Mouse (Mus musculus): Measurements from ENCODE around the gene Cnih4. TPM values are rescaled to one million over a fixed set of nuclear protein-coding genes. Genes with fewer than 3 reads are reported as not detected.
A peak's percentile ranks its signal among the peaks of the same experiment; 100 is the strongest.

Gene Cnih4
- total RNA-seq (2021) = 10 to 100 TPM; 48.9 to 52.2 TPM

- intact Hi-C loops (cut with DNase I) = no loop called here
Measured at GRCm38 (mm10) chr1:181143950-181144836, at the start of gene Cnih4, which contains the start of gene Nvl. Gene Cnih4 (plus strand): TSS chr1:181144693. Gene Nvl (minus strand): TSS chr1:181144204.

DNA sequence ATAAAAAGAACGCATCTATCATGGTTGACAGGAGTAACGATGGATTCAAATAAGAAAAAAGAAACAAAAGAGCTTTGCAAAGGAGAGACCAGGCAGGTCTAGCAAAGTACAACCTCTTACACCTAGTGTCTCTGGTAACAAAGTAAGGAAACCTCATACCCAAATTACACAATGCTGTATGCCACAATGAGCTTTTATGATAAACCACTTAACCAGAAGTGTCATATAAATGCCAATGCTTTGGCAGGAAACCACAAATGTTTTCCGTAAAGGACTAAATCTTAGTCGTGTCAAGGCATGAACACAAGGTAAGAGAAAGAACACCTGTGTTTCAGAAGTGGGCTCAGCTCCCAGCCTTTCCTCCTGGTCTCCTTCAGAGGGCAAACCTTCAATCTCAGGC, 27.4 kb upstream of the Cnih4 start:
- no peak for DNase-seq
- intact Hi-C loops (cut with DNase I) = no loop called here

More at GRCm38 (mm10) chr1:181143950-181144836, at the start of gene Cnih4, which contains the start of gene Nvl:
- DNase-seq = peak; percentile 96

GRCm38 (mm10) chr1:181124145-181124544, 20.3 kb upstream of the Cnih4 start:
- intact Hi-C loops (cut with DNase I) = no loop called here
- no peak for DNase-seq

DNA sequence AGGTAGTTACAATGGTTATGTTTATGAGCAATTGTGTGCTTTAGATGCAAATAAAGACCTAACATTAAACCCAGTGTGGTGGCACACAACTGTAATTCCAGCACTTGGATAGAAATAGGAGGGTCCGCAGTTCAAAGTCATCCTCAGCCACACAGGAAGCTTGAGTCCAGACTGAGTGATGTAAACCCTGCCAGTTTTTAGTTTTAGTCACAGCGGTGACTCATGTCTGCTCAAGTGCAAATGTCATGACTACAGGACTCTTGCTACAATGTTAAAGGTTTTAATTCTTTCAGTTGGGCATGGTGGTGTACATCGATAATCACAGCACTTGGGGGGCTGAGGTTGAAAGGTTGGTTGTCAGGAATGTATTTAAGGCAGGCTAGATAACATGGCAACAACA, 18.6 kb upstream of the Cnih4 start:
- intact Hi-C loops (cut with DNase I) = no loop called here
- DNase-seq = no peak

GRCm38 (mm10) chr1:181126766-181127165, 17.7 kb upstream of the Cnih4 start:
- intact Hi-C loops (cut with DNase I) = no loop called here
- DNase-seq = no peak

- intact Hi-C loops (cut with DNase I) = no loop called here
Measured at GRCm38 (mm10) chr1:181131915-181132314, 12.6 kb upstream of the Cnih4 start.

DNA sequence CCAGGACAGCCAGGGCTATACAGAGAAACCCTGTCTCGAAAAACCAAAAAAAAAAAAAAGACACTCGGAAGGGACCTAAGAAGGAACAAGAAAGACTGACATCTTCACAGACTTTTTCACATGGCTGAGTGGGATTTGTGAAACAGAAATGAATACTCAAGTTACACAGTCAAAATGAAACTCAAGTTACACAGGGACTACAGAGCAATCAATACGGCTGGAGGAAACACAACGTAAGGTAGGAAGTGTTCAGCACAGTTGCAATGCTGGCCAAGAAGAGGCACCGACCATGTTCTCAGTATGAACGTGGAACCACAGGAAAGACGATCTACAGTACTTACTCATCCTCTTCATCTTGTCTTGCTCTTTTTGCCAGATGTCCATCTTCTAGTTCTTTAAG, 5.8 kb upstream of the Cnih4 start:
- DNase-seq = no peak
- intact Hi-C loops (cut with DNase I) = no loop called here

More at GRCm38 (mm10) chr1:181131915-181132314, 12.6 kb upstream of the Cnih4 start:
- no peak for DNase-seq

DNA sequence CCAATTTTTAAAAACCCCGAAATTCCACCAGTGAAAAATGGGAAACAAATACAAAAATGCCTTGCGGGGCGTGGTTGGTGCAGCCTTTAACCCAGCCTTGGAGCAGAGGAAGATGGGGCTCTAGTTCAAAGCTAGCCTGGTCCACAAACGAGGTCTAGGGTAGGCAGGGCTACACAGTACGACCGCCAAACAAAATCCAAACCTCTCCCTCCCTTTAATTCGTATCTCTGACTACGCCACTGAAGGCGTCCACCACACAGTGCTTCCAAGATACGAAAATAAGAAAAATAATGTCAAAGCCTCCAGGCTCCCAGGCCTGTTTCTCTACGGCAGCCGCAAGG, 914 bp upstream of the Cnih4 start:
- intact Hi-C loops (cut with DNase I) = no loop called here
- DNase-seq = no peak

- intact Hi-C loops (cut with DNase I) = no loop called here
- DNase-seq = peak; percentile 12 to 20
Measured at GRCm38 (mm10) chr1:181144966-181145365, 473 bp downstream of the Cnih4 start.

DNA sequence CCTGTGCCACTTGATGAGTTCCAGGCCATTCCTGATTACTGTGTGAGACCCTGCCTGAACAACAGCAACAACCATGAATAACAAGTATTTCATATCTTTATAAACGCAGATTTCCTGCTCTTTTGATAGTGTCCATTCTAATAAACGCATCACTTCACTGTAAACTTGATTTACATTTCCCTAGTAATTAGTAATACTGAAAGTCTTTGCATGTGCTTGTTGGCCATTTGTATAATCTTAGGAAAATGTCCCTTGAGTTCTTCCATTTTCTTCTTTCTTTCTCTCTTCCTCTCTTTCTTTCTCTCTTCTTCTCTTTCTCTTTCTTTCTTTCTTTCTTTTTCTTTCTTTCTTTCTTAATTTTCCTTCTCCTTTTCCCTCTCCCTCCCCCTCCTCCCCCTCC, 1.7 kb downstream of the Cnih4 start:
- intact Hi-C loops (cut with DNase I) = no loop called here
- no peak for DNase-seq

DNA sequence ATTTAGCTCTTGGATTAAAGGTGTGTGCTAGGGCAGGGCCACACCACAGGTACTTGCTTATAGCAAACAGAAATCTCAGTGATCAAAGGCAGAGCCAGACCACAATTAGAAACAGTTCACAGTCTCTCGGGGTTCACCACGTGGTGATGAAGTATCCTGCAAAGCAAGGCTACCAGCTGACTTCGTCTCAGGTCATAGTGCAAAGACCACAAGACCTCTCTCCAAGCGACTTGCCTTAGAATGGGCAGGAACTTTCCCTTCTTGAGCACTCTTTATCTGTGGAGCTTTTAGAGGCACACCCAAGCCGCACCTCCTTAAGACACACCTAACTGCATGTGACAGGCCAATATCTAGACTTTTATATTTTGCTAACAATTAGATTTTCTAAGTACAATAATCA, 4.0 kb downstream of the Cnih4 start:
- DNase-seq = no peak
- intact Hi-C loops (cut with DNase I) = no loop called here

DNA sequence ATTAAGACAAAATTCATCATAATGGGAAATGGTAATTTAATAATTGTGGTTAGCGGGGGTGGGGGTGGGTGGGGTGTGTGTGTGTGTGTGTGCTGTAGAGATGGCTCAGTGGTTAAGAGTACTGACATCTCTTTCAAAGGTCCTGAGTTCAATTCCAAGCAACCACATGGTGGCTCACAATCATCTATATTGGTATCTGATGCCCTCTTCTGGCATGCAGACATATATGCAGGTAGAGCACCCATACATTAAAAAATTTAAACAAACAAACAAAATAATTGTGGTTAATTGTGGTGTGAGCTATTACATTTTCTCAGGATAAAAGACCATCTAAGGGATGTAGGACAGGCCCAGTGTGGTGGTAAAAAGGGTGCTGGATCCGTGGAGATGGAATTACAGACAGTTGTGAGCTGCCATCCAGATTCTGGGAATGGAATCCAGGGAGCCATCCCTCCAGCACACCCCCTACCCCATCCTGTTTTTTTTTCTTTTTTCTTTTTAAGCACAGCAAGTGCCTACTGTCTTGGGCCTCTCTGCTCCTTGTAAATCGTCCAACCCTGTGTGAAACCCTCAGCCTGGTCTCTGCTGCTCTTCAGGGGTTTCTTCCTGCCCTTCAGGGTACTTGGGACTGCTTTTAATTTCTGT, 5.0 kb downstream of the Cnih4 start:
- intact Hi-C loops (cut with DNase I) = no loop called here
- no peak for DNase-seq

DNA sequence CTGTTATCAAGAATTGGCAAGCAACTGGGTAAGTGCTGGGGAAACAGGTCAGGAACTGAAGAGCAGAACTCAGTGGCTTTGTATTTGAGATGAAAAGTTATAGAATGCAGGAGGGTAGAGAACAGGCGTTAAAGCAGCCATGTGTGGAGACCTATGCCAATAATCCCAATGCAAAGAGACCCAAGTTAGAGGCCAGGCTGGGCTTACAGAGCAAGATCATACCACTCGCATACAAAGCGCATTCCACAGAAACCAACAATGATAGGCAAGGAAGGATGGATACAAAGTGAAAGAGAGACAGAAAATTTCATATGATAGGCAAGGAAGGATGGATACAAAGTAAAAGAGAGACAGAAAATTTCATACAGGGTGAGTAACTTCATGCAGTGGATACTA, 5.9 kb downstream of the Cnih4 start:
- intact Hi-C loops (cut with DNase I) = no loop called here
- DNase-seq = no peak

DNA sequence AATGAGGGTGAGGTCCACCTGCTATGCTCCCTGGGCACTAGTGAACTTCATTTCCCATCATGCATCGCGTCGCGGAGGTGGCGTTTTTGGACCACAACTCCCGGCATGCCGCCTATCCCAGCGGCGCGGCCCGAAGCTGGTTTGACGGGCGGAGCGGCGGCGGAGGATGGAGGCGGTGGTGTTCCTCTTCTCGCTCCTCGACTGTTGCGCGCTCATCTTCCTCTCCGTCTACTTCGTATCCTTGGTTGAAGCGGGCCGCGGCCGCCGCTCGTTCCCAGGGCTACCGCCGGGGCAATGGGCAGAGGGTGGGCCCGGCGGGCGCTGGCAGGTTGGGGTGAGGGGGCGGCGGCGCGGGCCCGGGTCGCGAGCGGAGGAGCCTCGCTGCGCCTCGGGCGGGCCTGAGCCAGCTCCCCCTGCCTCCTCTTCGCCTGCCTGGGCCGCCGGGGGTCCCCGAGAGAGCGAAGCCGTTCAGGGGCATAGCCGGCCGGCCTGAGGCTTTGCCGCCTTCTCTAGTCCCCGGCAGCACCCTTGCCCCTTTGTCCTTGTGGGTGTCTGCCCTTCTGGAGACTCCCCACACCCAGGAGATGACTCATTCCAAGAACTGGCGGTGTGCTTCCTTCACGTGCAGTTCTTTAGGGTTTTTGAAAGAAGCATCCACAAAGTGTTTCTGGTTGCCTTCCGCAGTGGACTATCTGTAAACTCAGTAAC, 6.5 kb downstream of the Cnih4 start:
- peak; percentile 94 to 95 for DNase-seq
- intact Hi-C loops (cut with DNase I) = no loop called here

DNA sequence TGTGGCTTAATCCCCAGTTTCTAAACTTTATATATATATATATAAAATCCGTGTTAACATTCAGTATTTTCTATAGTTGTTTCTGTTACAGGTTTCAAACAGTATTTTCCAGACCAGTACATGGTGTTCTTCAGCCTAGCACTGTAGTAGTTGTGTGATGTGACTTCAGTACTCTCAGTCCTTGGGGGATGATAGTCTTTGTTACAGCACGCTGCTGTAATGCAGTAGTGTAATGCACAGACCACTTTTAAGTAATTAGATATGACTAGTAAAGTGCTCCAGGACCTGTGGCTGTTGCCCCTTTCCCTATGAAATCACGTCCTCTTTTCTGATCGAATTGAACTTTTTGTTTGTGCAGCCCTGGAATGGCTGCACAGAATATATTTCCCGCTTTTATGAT, 7.0 kb downstream of the Cnih4 start:
- no peak for DNase-seq
- intact Hi-C loops (cut with DNase I) = no loop called here

DNA sequence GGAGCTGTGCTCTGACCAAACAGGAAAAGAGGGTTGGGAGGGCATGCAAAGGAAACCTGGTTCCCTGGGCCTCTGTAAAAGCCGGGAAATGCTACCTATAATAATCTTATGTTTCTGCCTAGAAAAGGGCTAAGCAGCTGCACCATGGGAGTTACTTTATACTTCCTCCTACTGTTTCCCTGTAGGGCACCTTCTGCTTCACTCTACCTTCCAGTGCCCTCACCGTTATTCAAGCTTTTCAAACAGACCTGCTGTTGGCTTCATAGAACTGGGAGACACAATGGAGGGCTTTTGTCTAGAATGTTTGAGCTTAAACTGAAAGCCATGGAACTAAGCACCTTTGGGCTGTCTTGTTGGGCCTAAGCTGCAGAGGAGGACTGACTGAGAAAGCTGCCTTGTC, 23.3 kb downstream of the Cnih4 start:
- intact Hi-C loops (cut with DNase I) = no loop called here
- no peak for DNase-seq

- intact Hi-C loops (cut with DNase I) = no loop called here
- DNase-seq = no peak
Measured at GRCm38 (mm10) chr1:181168377-181168776, 23.9 kb downstream of the Cnih4 start.

DNA sequence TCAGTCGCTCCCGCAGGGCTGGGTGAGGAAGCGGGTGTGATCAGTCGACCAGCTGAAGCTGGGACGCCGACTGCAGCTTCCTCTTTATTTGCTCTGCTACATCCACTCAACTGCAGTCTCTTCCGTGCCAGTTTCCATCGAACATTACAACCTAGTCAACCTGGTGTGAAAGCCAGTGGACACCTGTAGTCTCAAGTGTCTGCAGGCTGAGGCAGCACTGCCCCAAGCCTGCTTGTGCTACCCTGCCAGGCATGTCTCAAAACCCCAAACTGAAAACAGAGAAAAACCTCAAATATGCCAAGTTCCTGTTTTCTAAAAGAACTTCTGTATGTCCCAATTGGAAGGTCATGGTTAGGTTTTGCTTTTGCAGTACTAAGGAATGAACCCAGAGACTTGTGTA, 25.7 kb downstream of the Cnih4 start:
- no peak for DNase-seq
- intact Hi-C loops (cut with DNase I) = no loop called here

- intact Hi-C loops (cut with DNase I) = no loop called here
- DNase-seq = no peak
Measured at GRCm38 (mm10) chr1:181188925-181189324, 44.4 kb downstream of the Cnih4 start.

GRCm38 (mm10) chr1:181199446-181199845, 55.0 kb downstream of the Cnih4 start:
- no peak for DNase-seq
- intact Hi-C loops (cut with DNase I) = no loop called here

DNA sequence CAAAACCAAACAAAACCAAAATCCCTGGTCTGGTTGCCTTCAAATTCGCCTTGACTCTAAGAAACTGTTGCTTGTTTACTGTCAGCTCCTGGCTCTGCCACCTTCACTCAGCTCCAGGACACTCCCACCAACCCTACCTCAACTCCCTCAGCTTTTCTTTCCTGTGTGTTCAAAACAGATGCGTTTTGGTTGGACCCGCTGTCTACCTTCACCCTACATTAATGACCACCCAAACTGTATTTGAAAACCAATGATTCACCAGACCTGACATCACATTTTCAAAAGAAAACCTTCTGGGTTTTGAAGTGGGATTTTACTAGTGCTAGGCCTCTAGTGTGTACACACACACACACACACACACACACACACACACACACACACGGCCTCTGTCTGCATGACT, 65.7 kb downstream of the Cnih4 start:
- intact Hi-C loops (cut with DNase I) = loop anchor here (1.0 kb wide), 1 partner anchor 48 kb away; no protein-coding TSS in a partner anchor
- DNase-seq = peak in 1 of 2 experiments; percentile 33
